Mouse (Mus musculus): ENCODE measurements around the gene Med28. TPM values are rescaled to one million over a fixed set of nuclear protein-coding genes. Genes with fewer than 3 reads are reported as not detected.

Med28 gene
- total and polyA plus RNA-seq, 3 experiments: 177 to 195 TPM; not detected in 1

GRCm38 (mm10) chr5:45515151-45515743 lies 4.8 kb upstream of the Med28 start:
- Histone ChIP-seq H3K4me3 (ENCODE audit: control insufficient read depth in 1 of 2, insufficient read depth in 1 of 2, low read depth in 2 of 2, low read length in 2 of 2) (no peak overlapping the region), H3K9ac (ENCODE audit: control insufficient read depth, low read depth, low read length, poor library complexity, severe bottlenecking) (no peak overlapping the region), H3K27ac (ENCODE audit: control insufficient read depth, low read depth, low read length) (no peak overlapping the region), H3K9me3 (replicated peaks; ENCODE audit: insufficient read depth, low read length) (no peaks in the 10 kb centered on the region), H3K79me2 (ENCODE audit: control insufficient read depth, insufficient read depth, low read length, poor library complexity) (peaks cover 1% of the 10 kb centered on the region), H3K36me3 (ENCODE audit: control insufficient read depth in 1 of 2, insufficient read depth in 2 of 2, low read length in 2 of 2) (peaks cover 4 to 7% of the 10 kb centered on the region in 2 experiments), H3K27me3 (ENCODE audit: control insufficient read depth in 1 of 2, insufficient read depth in 2 of 2, low read length in 2 of 2) (no peaks in the 10 kb centered on the region), H3K4me1 (ENCODE audit: control insufficient read depth in 1 of 2, insufficient read depth in 2 of 2, low read length in 2 of 2) (peaks cover 0 to 5% of the 10 kb centered on the region in 2 experiments; a peak in 1 of 4 replicates)
- TF ChIP-seq SIN3A (IDR thresholded peaks at IDR 0.05; ENCODE audit: low read length) (no peak), BHLHE40 (IDR thresholded peaks at IDR 0.05; ENCODE audit: borderline replicate concordance, low read depth, low read length) (no peak), TCF12 (IDR thresholded peaks at IDR 0.05; ENCODE audit: low read depth, low read length) (no peak), USF2 (IDR thresholded peaks at IDR 0.05; ENCODE audit: borderline replicate concordance in 1 of 2, insufficient read depth in 1 of 2, low read depth in 1 of 2, low read length in 2 of 2) (no peak), RCOR1 (IDR thresholded peaks at IDR 0.05; ENCODE audit: low read depth, low read length) (no peak), JUND (IDR thresholded peaks at IDR 0.05; ENCODE audit: low read depth, low read length) (no peak), KAT2A (conservative IDR thresholded peaks at IDR 0.05; ENCODE audit: low read depth, low read length) (no peak), MAZ (IDR thresholded peaks at IDR 0.05; ENCODE audit: low read depth, low read length) (no peak), E2F4 (IDR thresholded peaks at IDR 0.05; ENCODE audit: borderline replicate concordance, low read depth, low read length) (no peak), ZMIZ1 (IDR thresholded peaks at IDR 0.05; ENCODE audit: low read depth, low read length) (no peak), GABPA (IDR thresholded peaks at IDR 0.05; ENCODE audit: low read depth, low read length) (no peak), MAX (IDR thresholded peaks at IDR 0.05; ENCODE audit: low read length) (no peak), ZC3H11A (IDR thresholded peaks at IDR 0.05; ENCODE audit: low read depth, low read length) (no peak), ETS1 (IDR thresholded peaks at IDR 0.05; ENCODE audit: low read depth, low read length) (no peak), RAD21 (IDR thresholded peaks at IDR 0.05; ENCODE audit: low read depth, low read length) (no peak), CHD1 (IDR thresholded peaks at IDR 0.05; ENCODE audit: low read depth, low read length) (no peak), SMC3 (IDR thresholded peaks at IDR 0.05; ENCODE audit: low read depth, low read length) (no peak), HCFC1 (IDR thresholded peaks at IDR 0.05; ENCODE audit: low read depth, low read length) (no peak)
- DNase-seq (ENCODE audit: low read depth, low spot score): no peak

- Histone ChIP-seq H3K27me3 (ENCODE audit: control insufficient read depth in 1 of 2, insufficient read depth in 2 of 2, low read length in 2 of 2) (no peaks in the 10 kb centered on the region), H3K79me2 (ENCODE audit: control insufficient read depth, insufficient read depth, low read length, poor library complexity) (peaks cover 23% of the 10 kb centered on the region), H3K27ac (ENCODE audit: control insufficient read depth, low read depth, low read length) (no peak overlapping the region), H3K4me3 (ENCODE audit: control insufficient read depth in 1 of 2, insufficient read depth in 1 of 2, low read depth in 2 of 2, low read length in 2 of 2) (peak overlapping the region; percentile 79 to 84), H3K9ac (ENCODE audit: control insufficient read depth, low read depth, low read length, poor library complexity, severe bottlenecking) (peak overlapping the region; percentile 90), H3K9me3 (replicated peaks; ENCODE audit: insufficient read depth, low read length) (no peaks in the 10 kb centered on the region), H3K4me1 (ENCODE audit: control insufficient read depth in 1 of 2, insufficient read depth in 2 of 2, low read length in 2 of 2) (peaks cover 0 to 12% of the 10 kb centered on the region in 2 experiments; a peak in 2 of 4 replicates), H3K36me3 (ENCODE audit: control insufficient read depth in 1 of 2, insufficient read depth in 2 of 2, low read length in 2 of 2) (peaks cover 10 to 11% of the 10 kb centered on the region in 2 experiments)
- DNase-seq (ENCODE audit: low read depth, low spot score): no peak
- TF ChIP-seq NRF1 (IDR thresholded peaks at IDR 0.05; ENCODE audit: insufficient read depth, low read depth, low read length, poor library complexity, severe bottlenecking) (no peak), CHD1 (IDR thresholded peaks at IDR 0.05; ENCODE audit: low read depth, low read length) (no peak), SMC3 (IDR thresholded peaks at IDR 0.05; ENCODE audit: low read depth, low read length) (no peak), SIN3A (IDR thresholded peaks at IDR 0.05; ENCODE audit: low read length) (no peak)
Measured at GRCm38 (mm10) chr5:45520809-45521110, 731 bp downstream of the Med28 start.
